Mouse (Mus musculus): ENCODE measurements at regions not wholly inside any gene's neighbourhood (a gene's known extent, or its start where the extent isn't known, plus 50 kb on each side); places are given as distances from the start of the nearest gene placed in this dataset.

GRCm38 (mm10) chr10:111422057-111422456, 51.0 kb upstream of the Nap1l1 start:
- Histone ChIP-seq H3K27ac (ENCODE audit: low read depth, low read length) (no peak overlapping the region), H3K4me3 (ENCODE audit: low read depth, low read length) (no peak overlapping the region), H3K27me3 (ENCODE audit: insufficient read depth, low read length) (no peaks in the 10 kb centered on the region), H3K9ac (replicated peaks; ENCODE audit: low read length, poor library complexity, severe bottlenecking) (no peak overlapping the region), H3K36me3 (ENCODE audit: insufficient read depth, low read length) (no peaks in the 10 kb centered on the region), H3K4me2 (ENCODE audit: low read depth, low read length, poor library complexity, severe bottlenecking) (peak overlapping the region; percentile 15; the same call in 1 of the 2 replicates), H3K4me1 (ENCODE audit: insufficient read depth, low read length) (peaks cover 10% of the 10 kb centered on the region; the same call in 1 of the 2 replicates), H3K9me3 (ENCODE audit: low read length) (no peaks in the 10 kb centered on the region)
- DNase-seq (ENCODE audit: low spot score) (peak; percentile 18), ATAC-seq (ENCODE audit: low FRiP score) (no peak)
- no peak for TF ChIP-seq CTCF (IDR thresholded peaks at IDR 0.05)
- 8% methylated on average over 6 of the region's 6 CpGs for WGBS

GRCm38 (mm10) chr10:111422649-111423048, 50.4 kb upstream of the Nap1l1 start:
- Histone ChIP-seq H3K27me3 (ENCODE audit: insufficient read depth, low read length) (no peaks in the 10 kb centered on the region), H3K36me3 (ENCODE audit: insufficient read depth, low read length) (no peaks in the 10 kb centered on the region), H3K9me3 (ENCODE audit: low read length) (no peaks in the 10 kb centered on the region), H3K4me2 (ENCODE audit: low read depth, low read length, poor library complexity, severe bottlenecking) (peak overlapping the region; percentile 23), H3K4me1 (ENCODE audit: insufficient read depth, low read length) (peaks cover 10% of the 10 kb centered on the region; the same call in 1 of the 2 replicates), H3K9ac (replicated peaks; ENCODE audit: low read length, poor library complexity, severe bottlenecking) (no peak overlapping the region), H3K27ac (ENCODE audit: low read depth, low read length) (no peak overlapping the region), H3K4me3 (ENCODE audit: low read depth, low read length) (no peak overlapping the region)
- no peak for TF ChIP-seq CTCF (IDR thresholded peaks at IDR 0.05)
- no peak for DNase-seq (ENCODE audit: low spot score)
- ATAC-seq (ENCODE audit: low FRiP score): no peak
- WGBS: 28% methylated on average over 11 of the region's 11 CpGs
